13 mouse cellular contexts compared by ENCODE assay signal in genomic region chr7:43411724-43412123, GRCm38 (mm10). TPM values are rescaled to one million over a fixed set of nuclear protein-coding genes. Genes with fewer than 3 reads are reported as not detected.
"Had no signal": no experiment of that assay in that cellular context is flagged by ENCODE, and none has a peak within 500 bp of the region (broad histone marks: within the 10 kb centered on the region; RNA-seq: fewer than 3 reads in every experiment).

No protein-coding gene starts in this region.

RNA-seq across cellular contexts. Expression of gene Siglecg, which starts 3.7 kb away (rescaled TPM):
- polyA plus RNA-seq: midbrain, embryonic 12.5 days had no signal

RNA-seq across cellular contexts. Expression of gene Lim2, which starts 15.7 kb away (rescaled TPM):
- polyA plus RNA-seq: large intestine, adult 2 months; limb, embryonic 13.5 days; liver, embryonic 13.5 days; liver, embryonic 16.5 days; lung, adult 2 months; lung, embryonic 16.5 days; midbrain, embryonic 12.5 days; midbrain, embryonic 15.5 days; neural tube, embryonic 13.5 days; stomach, embryonic 16.5 days; testis, adult 2 months; urinary bladder, adult 2 months had no signal

RNA-seq across cellular contexts. Expression of gene Nkg7, which starts 25.1 kb away (rescaled TPM):
- polyA plus RNA-seq: midbrain, embryonic 12.5 days; neural tube, embryonic 13.5 days; testis, adult 2 months had no signal

RNA-seq across cellular contexts. Expression of gene Cldnd2, which starts 28.9 kb away (rescaled TPM):
- polyA plus RNA-seq: intestine, embryonic 16.5 days; large intestine, adult 2 months; limb, embryonic 13.5 days; liver, embryonic 13.5 days; liver, embryonic 16.5 days; lung, adult 2 months; lung, embryonic 16.5 days; midbrain, embryonic 12.5 days; midbrain, embryonic 15.5 days; neural tube, embryonic 13.5 days; stomach, embryonic 16.5 days; urinary bladder, adult 2 months had no signal
